Mouse (Mus musculus) neural tube, embryonic 14.5 days (tissue): Measurements from ENCODE around the gene Hoxd9. TPM values are rescaled to one million over a fixed set of nuclear protein-coding genes. Genes with fewer than 3 reads are reported as not detected.

Source experiments
- ATAC-seq: fragments of 200-750 bp; cut with Nextera tagmentation; 2 replicates; pipeline ENCODE4 v1.8.0; 2017; ENCODE audit warnings: low read depth, mild to moderate bottlenecking, moderate TSS enrichment, moderate library complexity
- H3K27ac ChIP-seq: fragments of 300-500 bp; sonication (generic); 2 replicates; pipeline ENCODE4 v1.5.1; 2014; ENCODE audit warnings: low read depth, mild to moderate bottlenecking, control low read depth, low read length, moderate library complexity, mixed read lengths
- H3K27me3 ChIP-seq: fragments of 300-500 bp; sonication (generic); 2 replicates; pipeline ENCODE4 v1.6.1; 2014; ENCODE audit warnings: low read length; ENCODE audit not compliant: control insufficient read depth, insufficient read depth
- H3K36me3 ChIP-seq: fragments of 300-500 bp; sonication (generic); 2 replicates; pipeline ENCODE4 v1.6.1; 2014; ENCODE audit warnings: low read length, mixed read lengths; ENCODE audit not compliant: control insufficient read depth, insufficient read depth
- H3K4me1 ChIP-seq: fragments of 300-500 bp; sonication (generic); 2 replicates; pipeline ENCODE4 v1.6.1; 2014; ENCODE audit warnings: low read length; ENCODE audit not compliant: control insufficient read depth, insufficient read depth
- H3K4me2 ChIP-seq: fragments of 300-500 bp; sonication (generic); 2 replicates; pipeline ENCODE4 v1.6.1; 2014; ENCODE audit warnings: mild to moderate bottlenecking, low read depth, low read length, control low read depth
- H3K4me3 ChIP-seq: fragments of 300-500 bp; sonication (generic); 2 replicates; pipeline ENCODE4 v1.5.1; 2014; ENCODE audit warnings: low read depth, low read length, control low read depth, mixed read lengths
- H3K9ac ChIP-seq: fragments of 300-500 bp; sonication (generic); replicated peaks from 2 replicates; pipeline ENCODE4 v1.6.1; 2014; ENCODE audit warnings: low read depth, mild to moderate bottlenecking, control low read depth, low read length, mixed read lengths
- H3K9me3 ChIP-seq: fragments of 300-500 bp; sonication (generic); 2 replicates; pipeline ENCODE4 v1.6.1; 2016; ENCODE audit warnings: low read length; ENCODE audit not compliant: control insufficient read depth
- WGBS: fragments of 180-500 bp; shearing (Covaris S2); extraction: QIAGEN DNeasy Blood & Tissue Kit; methylation state at CpG from one replicate; pipeline ENCODE4 v1.1.7; 2014; 5-methylcytosine and 5-hydroxymethylcytosine counted together
- polyA plus RNA-seq: library from polyadenylated mRNA; unstranded; fragments of >200 nt; fragmentation: Nextera tagmentation; extraction: Ambion mirVana; gene quantifications from 2 replicates; pipeline ENCODE4 v1.2.1, GENCODE M21; 2014

Gene Hoxd9
- polyA plus RNA-seq, 1 experiment from 2014 or later: 37.4 TPM

GRCm38 (mm10) chr2:74693432-74693827 is 4.1 kb upstream of the Hoxd9 start:
- H3K36me3 ChIP-seq: no peaks in the 10 kb centered on the region

GRCm38 (mm10) chr2:74694066-74694465 is 3.5 kb upstream of the Hoxd9 start:
- Histone ChIP-seq H3K36me3 (no peaks in the 10 kb centered on the region), H3K4me1 (peaks cover 5% of the 10 kb centered on the region; the same call in 1 of the 2 replicates), H3K4me2 (peak overlapping the region; percentile 74), H3K27me3 (peaks cover 9% of the 10 kb centered on the region; the same call in 1 of the 2 replicates), H3K9ac (peak overlapping the region; percentile 66; the same call in 1 of the 2 replicates), H3K9me3 (no peaks in the 10 kb centered on the region), H3K27ac (peak overlapping the region; percentile 70), H3K4me3 (peak overlapping the region; percentile 39)
- 3% methylated on average over 16 of the region's 16 CpGs for WGBS
- ATAC-seq: no peak

More at GRCm38 (mm10) chr2:74693432-74693827, 4.1 kb upstream of the Hoxd9 start:
- H3K27ac ChIP-seq: peak overlapping the region; percentile 70
- ATAC-seq: no peak
- peak overlapping the region; percentile 66; the same call in 1 of the 2 replicates for H3K9ac ChIP-seq
- no peaks in the 10 kb centered on the region for H3K9me3 ChIP-seq
- H3K4me1 ChIP-seq: peaks cover 5% of the 10 kb centered on the region; the same call in 1 of the 2 replicates
- peak overlapping the region; percentile 39 for H3K4me3 ChIP-seq
- WGBS: 10% methylated on average over 4 of the region's 4 CpGs
- peak overlapping the region; percentile 74 for H3K4me2 ChIP-seq
- H3K27me3 ChIP-seq: peaks cover 9% of the 10 kb centered on the region

- H3K27me3 ChIP-seq: peaks cover 7% of the 10 kb centered on the region; the same call in 1 of the 2 replicates
- H3K27ac ChIP-seq: no peak overlapping the region; the same call in 1 of the 2 replicates
- H3K9me3 ChIP-seq: no peaks in the 10 kb centered on the region
- no peak for ATAC-seq
- peak overlapping the region; percentile 39; the same call in 1 of the 2 replicates for H3K4me3 ChIP-seq
- H3K9ac ChIP-seq: no peak overlapping the region; the same call in 1 of the 2 replicates
- 10% methylated on average over 1 of the region's 1 CpGs for WGBS
- H3K36me3 ChIP-seq: no peaks in the 10 kb centered on the region
- peak overlapping the region; percentile 74; the same call in 1 of the 2 replicates for H3K4me2 ChIP-seq
- H3K4me1 ChIP-seq: peaks cover 5% of the 10 kb centered on the region; the same call in 1 of the 2 replicates
Observed at GRCm38 (mm10) chr2:74695383-74695782, 2.1 kb upstream of the Hoxd9 start.

- Histone ChIP-seq H3K36me3 (no peaks in the 10 kb centered on the region), H3K4me2 (peak overlapping the region; percentile 74), H3K9me3 (no peaks in the 10 kb centered on the region), H3K27me3 (peaks cover 7% of the 10 kb centered on the region; the same call in 1 of the 2 replicates), H3K4me1 (peaks cover 5% of the 10 kb centered on the region; the same call in 1 of the 2 replicates), H3K27ac (peak overlapping the region; percentile 90; the same call in 1 of the 2 replicates), H3K4me3 (peak overlapping the region; percentile 39; the same call in 1 of the 2 replicates), H3K9ac (peak overlapping the region; percentile 92; the same call in 1 of the 2 replicates)
- WGBS: 6% methylated on average over 7 of the region's 7 CpGs
- ATAC-seq: no peak
Observed at GRCm38 (mm10) chr2:74695813-74696430, 1.6 kb upstream of the Hoxd9 start.

GRCm38 (mm10) chr2:74696442-74697335 is 838 bp upstream of the Hoxd9 start:
- Histone ChIP-seq H3K9me3 (no peaks in the 10 kb centered on the region), H3K36me3 (no peaks in the 10 kb centered on the region), H3K4me2 (peak overlapping the region; percentile 74), H3K4me1 (peaks cover 5% of the 10 kb centered on the region; the same call in 1 of the 2 replicates), H3K27ac (peak overlapping the region; percentile 90), H3K4me3 (peak overlapping the region; percentile 53; the same call in 1 of the 2 replicates), H3K9ac (peak overlapping the region; percentile 92), H3K27me3 (peaks cover 7% of the 10 kb centered on the region; the same call in 1 of the 2 replicates)
- WGBS: 3% methylated on average over 34 of the region's 34 CpGs
- ATAC-seq: peak; percentile 13; the same call in 1 of the 2 replicates

- peak overlapping the region; percentile 92 for H3K9ac ChIP-seq
- no peaks in the 10 kb centered on the region for H3K36me3 ChIP-seq
- peak overlapping the region; percentile 74 for H3K4me2 ChIP-seq
- ATAC-seq: peak; percentile 25
- H3K9me3 ChIP-seq: no peaks in the 10 kb centered on the region
- peaks cover 9% of the 10 kb centered on the region; the same call in 1 of the 2 replicates for H3K4me1 ChIP-seq
- peak overlapping the region; percentile 53 for H3K4me3 ChIP-seq
- peak overlapping the region; percentile 90 for H3K27ac ChIP-seq
- peaks cover 7% of the 10 kb centered on the region; the same call in 1 of the 2 replicates for H3K27me3 ChIP-seq
- under 1% methylated on average over 61 of the region's 86 CpGs for WGBS
Observed at GRCm38 (mm10) chr2:74698201-74699052, 900 bp downstream of the Hoxd9 start.

- H3K9ac ChIP-seq: peak overlapping the region; percentile 92
- H3K4me1 ChIP-seq: peaks cover 15% of the 10 kb centered on the region; the same call in 1 of the 2 replicates
- H3K27ac ChIP-seq: peak overlapping the region; percentile 90
- no peaks in the 10 kb centered on the region for H3K36me3 ChIP-seq
- H3K4me3 ChIP-seq: peak overlapping the region; percentile 53
- H3K9me3 ChIP-seq: no peaks in the 10 kb centered on the region
- 0 out of 2 replicates have a peak, but pooled peaks have one; percentile 9 for ATAC-seq
- H3K4me2 ChIP-seq: peak overlapping the region; percentile 74
- peaks cover 7% of the 10 kb centered on the region; the same call in 1 of the 2 replicates for H3K27me3 ChIP-seq
- 3% methylated on average over 17 of the region's 17 CpGs for WGBS
Observed at GRCm38 (mm10) chr2:74699053-74699430, 1.5 kb downstream of the Hoxd9 start.
